Mouse (Mus musculus): Measurements from ENCODE around the gene Mki67. TPM values are rescaled to one million over a fixed set of nuclear protein-coding genes. Genes with fewer than 3 reads are reported as not detected.
A peak's percentile ranks its signal among the peaks of the same experiment; 100 is the strongest.

Mki67 gene
- polyA plus RNA-seq, 1 experiment from 2014 or later, result 3.9 TPM

- H3K9ac ChIP-seq (replicated peaks), result 0 out of 2 replicates have a peak overlapping the region, but pooled peaks have one; percentile 29
- ATAC-seq (ENCODE audit: low FRiP score), result peak; percentile 91
- 19% methylated on average over 31 of the region's 31 CpGs for WGBS
- H3K4me1 ChIP-seq, result peaks cover 14% of the 10 kb centered on the region
- no peaks in the 10 kb centered on the region; the same call in 1 of the 2 replicates for H3K27me3 ChIP-seq (replicated peaks)
- peak overlapping the region; percentile 27 for H3K4me3 ChIP-seq (replicated peaks)
- peak overlapping the region; percentile 49; the same call in 1 of the 2 replicates for H3K27ac ChIP-seq (replicated peaks)
- H3K36me3 ChIP-seq, result no peaks in the 10 kb centered on the region
- H3K9me3 ChIP-seq (replicated peaks), result no peaks in the 10 kb centered on the region
- H3K4me2 ChIP-seq, result peak overlapping the region; percentile 53
Measured at GRCm38 (mm10) chr7:135735691-135736580, 19.8 kb upstream of the Mki67 start.

DNA sequence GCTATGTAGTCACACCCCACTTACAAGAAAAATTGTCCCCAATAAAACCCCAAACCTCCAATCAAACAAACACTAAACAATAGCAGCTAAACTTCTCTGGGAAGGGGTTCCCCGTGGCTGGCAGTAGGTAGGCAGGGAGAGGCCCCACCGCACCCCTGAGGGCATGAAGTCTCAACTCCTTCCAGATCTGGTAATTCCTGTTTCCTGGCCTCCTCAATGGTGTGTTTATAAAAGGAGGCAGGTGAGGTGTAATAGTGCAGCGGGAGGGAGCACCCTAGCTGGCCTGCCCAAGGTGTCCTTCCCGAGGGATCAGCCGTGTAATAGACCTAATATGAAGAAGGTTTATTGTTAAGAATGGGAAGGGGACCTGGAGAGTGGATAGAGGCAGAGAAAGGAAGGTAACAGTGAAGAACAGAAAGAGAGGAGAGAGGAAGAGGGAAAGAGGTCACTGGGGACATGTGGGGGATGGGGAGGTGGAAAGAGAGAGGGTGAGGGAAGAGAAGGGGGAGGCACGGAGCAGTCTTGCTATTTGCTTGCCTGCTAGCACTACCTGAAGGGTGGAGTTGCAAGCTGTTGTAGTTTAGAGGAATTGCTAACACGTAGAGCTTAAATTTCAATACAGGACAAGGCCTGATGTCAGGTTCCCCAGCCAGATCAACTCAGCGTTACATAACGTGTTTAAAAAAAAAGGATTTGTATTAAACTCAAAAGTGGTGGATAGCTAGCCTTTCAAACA lies 18.9 kb upstream of the Mki67 start:
- Histone ChIP-seq H3K4me2 (peak overlapping the region; percentile 53), H3K4me1 (peaks cover 14% of the 10 kb centered on the region), H3K27ac (replicated peaks) (peak overlapping the region; percentile 49; the same call in 1 of the 2 replicates), H3K9me3 (replicated peaks) (no peaks in the 10 kb centered on the region), H3K36me3 (no peaks in the 10 kb centered on the region), H3K27me3 (replicated peaks) (no peaks in the 10 kb centered on the region; the same call in 1 of the 2 replicates), H3K9ac (replicated peaks) (no peak overlapping the region), H3K4me3 (replicated peaks) (no peak overlapping the region)
- no peak for ATAC-seq (ENCODE audit: low FRiP score)
- WGBS, result 89% methylated on average over 9 of the region's 9 CpGs

- no peak overlapping the region for H3K27ac ChIP-seq (replicated peaks)
- no peak overlapping the region for H3K9ac ChIP-seq (replicated peaks)
- no peaks in the 10 kb centered on the region for H3K36me3 ChIP-seq
- ATAC-seq (ENCODE audit: low FRiP score), result no peak
- H3K4me1 ChIP-seq, result peaks cover 14% of the 10 kb centered on the region
- H3K4me2 ChIP-seq, result no peak overlapping the region
- WGBS, result 92% methylated on average over 5 of the region's 5 CpGs
- H3K9me3 ChIP-seq (replicated peaks), result no peaks in the 10 kb centered on the region
- no peak overlapping the region for H3K4me3 ChIP-seq (replicated peaks)
- H3K27me3 ChIP-seq (replicated peaks), result no peaks in the 10 kb centered on the region; the same call in 1 of the 2 replicates
Measured at GRCm38 (mm10) chr7:135734379-135734778, 18.2 kb upstream of the Mki67 start.

GRCm38 (mm10) chr7:135728038-135728437 lies 11.9 kb upstream of the Mki67 start:
- Histone ChIP-seq H3K4me1 (no peaks in the 10 kb centered on the region), H3K9ac (replicated peaks) (no peak overlapping the region), H3K4me2 (no peak overlapping the region), H3K4me3 (replicated peaks) (no peak overlapping the region), H3K27ac (replicated peaks) (no peak overlapping the region), H3K36me3 (no peaks in the 10 kb centered on the region), H3K9me3 (replicated peaks) (no peaks in the 10 kb centered on the region), H3K27me3 (replicated peaks) (no peaks in the 10 kb centered on the region)
- no peak for ATAC-seq (ENCODE audit: low FRiP score)
- WGBS, result 94% methylated on average over 12 of the region's 12 CpGs

DNA sequence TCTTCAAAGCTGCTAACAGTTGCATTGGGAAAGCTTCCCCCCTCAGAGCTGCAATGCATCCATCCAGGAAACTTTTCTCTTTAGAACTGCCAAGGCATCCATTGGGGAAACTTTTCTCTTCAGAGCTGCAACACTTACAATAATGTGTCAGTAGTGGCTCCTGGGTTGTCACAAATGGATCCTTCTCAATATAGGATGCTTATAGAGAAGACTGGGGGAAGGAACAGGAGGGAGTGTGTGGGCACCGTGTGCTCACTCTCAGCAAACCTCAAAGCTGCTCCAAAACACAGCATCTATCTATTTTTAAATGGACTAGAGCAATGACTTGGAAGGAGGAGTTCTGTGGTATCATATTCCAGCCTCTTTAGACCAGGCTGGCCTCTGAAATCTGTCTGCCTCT lies 10.5 kb upstream of the Mki67 start:
- ATAC-seq (ENCODE audit: low FRiP score), result no peak
- no peak overlapping the region for H3K4me3 ChIP-seq (replicated peaks)
- H3K27me3 ChIP-seq (replicated peaks), result no peaks in the 10 kb centered on the region
- H3K9ac ChIP-seq (replicated peaks), result no peak overlapping the region
- no peaks in the 10 kb centered on the region for H3K4me1 ChIP-seq
- 65% methylated on average over 1 of the region's 1 CpGs for WGBS
- no peaks in the 10 kb centered on the region for H3K36me3 ChIP-seq
- no peak overlapping the region for H3K4me2 ChIP-seq
- H3K27ac ChIP-seq (replicated peaks), result no peak overlapping the region
- H3K9me3 ChIP-seq (replicated peaks), result no peaks in the 10 kb centered on the region

DNA sequence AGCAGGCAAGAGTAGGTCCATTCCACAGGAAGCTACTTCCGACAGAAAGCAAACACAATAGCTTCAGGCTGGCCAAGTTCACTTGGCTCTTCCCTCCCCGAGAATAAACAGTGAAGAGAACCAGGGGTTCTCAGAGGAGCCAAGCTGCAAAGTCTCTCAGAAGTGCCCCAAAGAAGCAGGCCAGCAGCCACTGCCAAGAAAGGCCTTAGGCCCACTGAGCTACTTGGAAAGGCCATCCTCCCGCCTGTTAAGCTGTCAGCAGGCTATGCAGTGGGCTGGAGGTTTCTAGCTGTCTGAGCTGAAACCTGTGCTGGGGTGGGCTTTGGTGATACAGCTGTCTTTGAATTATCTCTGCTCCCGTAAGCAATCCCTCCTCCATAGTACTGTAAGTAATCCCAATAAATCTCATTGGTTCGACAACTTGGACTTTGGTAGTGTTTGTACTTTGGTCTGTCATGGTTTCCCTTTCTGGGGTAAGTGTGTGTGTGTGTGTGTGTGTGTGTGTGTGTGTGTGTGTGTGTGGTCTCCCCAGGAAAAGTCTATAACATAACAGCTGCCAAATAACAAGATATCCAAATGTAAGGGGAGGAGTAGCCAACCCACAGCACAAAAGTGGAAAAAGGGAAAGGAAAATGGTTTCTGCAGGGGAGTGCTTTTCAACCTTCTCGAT lies 7.6 kb upstream of the Mki67 start:
- no peak for ATAC-seq (ENCODE audit: low FRiP score)
- H3K36me3 ChIP-seq, result no peaks in the 10 kb centered on the region
- 59% methylated on average over 6 of the region's 6 CpGs for WGBS
- H3K9me3 ChIP-seq (replicated peaks), result no peaks in the 10 kb centered on the region
- H3K4me3 ChIP-seq (replicated peaks), result no peak overlapping the region
- H3K4me2 ChIP-seq, result no peak overlapping the region
- H3K9ac ChIP-seq (replicated peaks), result no peak overlapping the region
- no peaks in the 10 kb centered on the region for H3K27me3 ChIP-seq (replicated peaks)
- no peak overlapping the region for H3K27ac ChIP-seq (replicated peaks)
- no peaks in the 10 kb centered on the region for H3K4me1 ChIP-seq

- H3K36me3 ChIP-seq, result no peaks in the 10 kb centered on the region
- no peaks in the 10 kb centered on the region for H3K9me3 ChIP-seq (replicated peaks)
- no peak overlapping the region for H3K27ac ChIP-seq (replicated peaks)
- H3K9ac ChIP-seq (replicated peaks), result no peak overlapping the region
- no peaks in the 10 kb centered on the region for H3K27me3 ChIP-seq (replicated peaks)
- no peak overlapping the region for H3K4me2 ChIP-seq
- H3K4me3 ChIP-seq (replicated peaks), result no peak overlapping the region
- WGBS, result 80% methylated on average over 6 of the region's 6 CpGs
- H3K4me1 ChIP-seq, result peaks cover 2% of the 10 kb centered on the region; the same call in 1 of the 2 replicates
- no peak for ATAC-seq (ENCODE audit: low FRiP score)
Measured at GRCm38 (mm10) chr7:135722011-135722838, 6.1 kb upstream of the Mki67 start.

GRCm38 (mm10) chr7:135721436-135721992 lies 5.4 kb upstream of the Mki67 start:
- ATAC-seq (ENCODE audit: low FRiP score), result no peak
- Histone ChIP-seq H3K4me1 (peaks cover 7% of the 10 kb centered on the region; the same call in 1 of the 2 replicates), H3K36me3 (no peaks in the 10 kb centered on the region), H3K9ac (replicated peaks) (no peak overlapping the region), H3K4me3 (replicated peaks) (no peak overlapping the region), H3K4me2 (no peak overlapping the region), H3K27me3 (replicated peaks) (no peaks in the 10 kb centered on the region), H3K9me3 (replicated peaks) (no peaks in the 10 kb centered on the region), H3K27ac (replicated peaks) (no peak overlapping the region)
- 79% methylated on average over 7 of the region's 7 CpGs for WGBS

GRCm38 (mm10) chr7:135716968-135717557 lies 902 bp upstream of the Mki67 start:
- no peak overlapping the region for H3K27ac ChIP-seq (replicated peaks)
- peak overlapping the region; percentile 99 for H3K4me2 ChIP-seq
- 0 out of 2 replicates have a peak, but pooled peaks cover 6% of the 10 kb centered on the region for H3K27me3 ChIP-seq (replicated peaks)
- no peaks in the 10 kb centered on the region for H3K36me3 ChIP-seq
- peak overlapping the region; percentile 37; the same call in 1 of the 2 replicates for H3K9ac ChIP-seq (replicated peaks)
- H3K4me3 ChIP-seq (replicated peaks), result peak overlapping the region; percentile 76
- 56% methylated on average over 7 of the region's 7 CpGs for WGBS
- no peaks in the 10 kb centered on the region for H3K9me3 ChIP-seq (replicated peaks)
- peaks cover 13% of the 10 kb centered on the region for H3K4me1 ChIP-seq
- ATAC-seq (ENCODE audit: low FRiP score), result no peak

DNA sequence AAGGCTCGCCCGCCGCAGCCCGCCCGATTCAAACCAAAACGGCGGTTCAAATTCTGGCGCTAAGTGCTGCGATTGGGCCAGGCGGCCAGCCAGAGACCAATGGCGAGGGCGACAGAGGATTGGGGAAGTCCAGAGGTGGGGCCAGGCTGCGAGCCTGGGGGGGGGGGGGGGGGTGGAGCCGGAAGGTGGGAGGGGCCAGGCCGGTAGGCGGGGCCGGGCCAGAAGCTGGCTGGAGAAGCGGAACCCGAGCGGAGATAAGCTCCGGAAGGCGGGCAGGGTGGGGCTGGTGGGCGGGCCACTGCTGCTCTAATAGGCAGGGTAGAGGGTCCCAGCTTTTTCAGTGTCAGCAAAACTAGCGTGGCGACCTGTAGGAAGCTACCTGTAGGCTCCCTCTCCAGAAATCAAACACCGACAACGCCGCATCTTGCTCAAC lies 300 bp upstream of the Mki67 start:
- Histone ChIP-seq H3K9ac (replicated peaks) (peak overlapping the region; percentile 37), H3K27ac (replicated peaks) (no peak overlapping the region), H3K9me3 (replicated peaks) (no peaks in the 10 kb centered on the region), H3K27me3 (replicated peaks) (0 out of 2 replicates have a peak, but pooled peaks cover 6% of the 10 kb centered on the region), H3K4me2 (peak overlapping the region; percentile 99), H3K4me1 (peaks cover 13% of the 10 kb centered on the region), H3K36me3 (no peaks in the 10 kb centered on the region), H3K4me3 (replicated peaks) (peak overlapping the region; percentile 76)
- peak; percentile 97 for ATAC-seq (ENCODE audit: low FRiP score)
- WGBS, result 0% methylated on average over 25 of the region's 28 CpGs
